Mouse (Mus musculus) MEL (cell line): ENCODE results near the gene Btn2a2. TPM values are rescaled to one million over a fixed set of nuclear protein-coding genes. Genes with fewer than 3 reads are reported as not detected.

Experiments used
- DNase-seq: peaks from one replicate; pipeline ENCODE4 v3.0.0; 2011; ENCODE audit warnings: low read depth, low spot score
- H3K27ac ChIP-seq: 2 replicates; pipeline ENCODE4 v1.5.1; 2012; ENCODE audit warnings: low read depth, mild to moderate bottlenecking, control low read depth, low read length, moderate library complexity; ENCODE audit not compliant: control insufficient read depth
- H3K27me3 ChIP-seq, 2 experiments: fragments of 150-350 bp in 1 of 2; sonication (generic) in 1 of 2; 2 replicates each; pipeline ENCODE4 v1.6.1; 2012; ENCODE audit warnings: low read length in 2 of 2, mild to moderate bottlenecking in 2 of 2, improper control_type of control experiment in 1 of 2, moderate library complexity in 1 of 2; ENCODE audit not compliant: insufficient read depth in 2 of 2, control insufficient read depth in 1 of 2
- H3K36me3 ChIP-seq, 2 experiments: 2 replicates each; pipeline ENCODE4 v1.6.1; 2012 to 2014; ENCODE audit warnings: low read length in 2 of 2, improper control_type of control experiment in 1 of 2, inconsistent platforms in 1 of 2, mild to moderate bottlenecking in 1 of 2; ENCODE audit not compliant: insufficient read depth in 2 of 2, control insufficient read depth in 1 of 2
- H3K4me1 ChIP-seq, 2 experiments: fragments of 150-350 bp in 1 of 2; sonication (generic) in 1 of 2; 2 replicates each; pipeline ENCODE4 v1.6.1; 2012; ENCODE audit warnings: low read length in 2 of 2, improper control_type of control experiment in 1 of 2, mild to moderate bottlenecking in 1 of 2; ENCODE audit not compliant: insufficient read depth in 2 of 2, control insufficient read depth in 1 of 2
- H3K4me3 ChIP-seq, 2 experiments: fragments of 150-350 bp in 1 of 2; sonication (generic) in 1 of 2; 2 replicates each; pipeline ENCODE4 v1.5.1; 2012; ENCODE audit warnings: low read depth in 2 of 2, low read length in 2 of 2, mild to moderate bottlenecking in 2 of 2, moderate library complexity in 2 of 2, control low read depth in 1 of 2, improper control_type of control experiment in 1 of 2; ENCODE audit not compliant: control insufficient read depth in 1 of 2, insufficient read depth in 1 of 2
- H3K79me2 ChIP-seq: 2 replicates; pipeline ENCODE4 v1.6.1; 2012; ENCODE audit warnings: mild to moderate bottlenecking, low read length, moderate library complexity; ENCODE audit not compliant: control insufficient read depth, poor library complexity, insufficient read depth
- H3K9ac ChIP-seq: 2 replicates; pipeline ENCODE4 v1.6.1; 2012; ENCODE audit warnings: low read depth, mild to moderate bottlenecking, control low read depth, low read length, moderate library complexity; ENCODE audit not compliant: control insufficient read depth, poor library complexity, severe bottlenecking
- H3K9me3 ChIP-seq: fragments of 150-350 bp; sonication (generic); replicated peaks from 2 replicates; pipeline ENCODE4 v1.6.1; 2012; ENCODE audit warnings: mild to moderate bottlenecking, low read length, improper control_type of control experiment, moderate library complexity; ENCODE audit not compliant: insufficient read depth
- CTCF ChIP-seq, 3 experiments: IDR thresholded peaks in 2 of 3; conservative IDR thresholded peaks in 1 of 3; 2 replicates each; pipeline ENCODE4 v1.5.1; 2011 to 2012; ENCODE audit warnings: low read length in 3 of 3, low read depth in 2 of 3, mild to moderate bottlenecking in 2 of 3, improper control_type of control experiment in 1 of 3, inconsistent platforms in 1 of 3, mixed read lengths in 1 of 3, moderate library complexity in 1 of 3; ENCODE audit not compliant: control insufficient read depth in 1 of 3, insufficient read depth in 1 of 3, poor library complexity in 1 of 3, severe bottlenecking in 1 of 3
- E2F4 ChIP-seq: IDR thresholded peaks from 2 replicates; pipeline ENCODE4 v1.6.1; 2011; ENCODE audit warnings: low read depth, low read length, improper control_type of control experiment, borderline replicate concordance
- ELF1 ChIP-seq: IDR thresholded peaks from 2 replicates; pipeline ENCODE4 v1.6.1; 2014; ENCODE audit warnings: low read depth, mild to moderate bottlenecking, inconsistent platforms, low read length, improper control_type of control experiment, moderate library complexity
- EP300 ChIP-seq, 2 experiments: IDR thresholded peaks; 2 replicates each; pipeline ENCODE4 v1.6.1; 2011; ENCODE audit warnings: improper control_type of control experiment in 2 of 2, low read length in 2 of 2, low read depth in 1 of 2, mild to moderate bottlenecking in 1 of 2
- ETS1 ChIP-seq: IDR thresholded peaks from 2 replicates; pipeline ENCODE4 v1.6.1; 2012; ENCODE audit warnings: low read depth, mild to moderate bottlenecking, inconsistent platforms, low read length, improper control_type of control experiment, moderate library complexity
- GABPA ChIP-seq: IDR thresholded peaks from 2 replicates; pipeline ENCODE4 v1.6.1; 2012; ENCODE audit warnings: low read depth, mild to moderate bottlenecking, inconsistent platforms, low read length, improper control_type of control experiment, moderate library complexity
- JUND ChIP-seq: IDR thresholded peaks from 2 replicates; pipeline ENCODE4 v1.6.1; 2011; ENCODE audit warnings: low read depth, mild to moderate bottlenecking, improper control_type of control experiment, low read length
- KAT2A ChIP-seq: conservative IDR thresholded peaks from 2 replicates; pipeline ENCODE4 v1.6.1; 2012; ENCODE audit warnings: low read depth, low read length, improper control_type of control experiment, inconsistent platforms
- MAFK ChIP-seq: IDR thresholded peaks from 2 replicates; pipeline ENCODE4 v1.6.1; 2011; ENCODE audit warnings: low read depth, mild to moderate bottlenecking, low read length, improper control_type of control experiment, borderline replicate concordance
- MAZ ChIP-seq: IDR thresholded peaks from 2 replicates; pipeline ENCODE4 v1.6.1; 2012; ENCODE audit warnings: low read depth, mild to moderate bottlenecking, inconsistent platforms, low read length, improper control_type of control experiment
- MXI1 ChIP-seq: IDR thresholded peaks from 2 replicates; pipeline ENCODE4 v1.6.1; 2011; ENCODE audit warnings: mild to moderate bottlenecking, low read depth, low read length, improper control_type of control experiment
- MYC ChIP-seq: IDR thresholded peaks from 2 replicates; pipeline ENCODE4 v1.6.1; 2011; ENCODE audit warnings: low read depth, mild to moderate bottlenecking, low read length, improper control_type of control experiment, moderate library complexity
- NRF1 ChIP-seq: IDR thresholded peaks from 2 replicates; pipeline ENCODE4 v1.6.1; 2014; ENCODE audit warnings: low read depth, mild to moderate bottlenecking, inconsistent platforms, low read length, improper control_type of control experiment, moderate library complexity; ENCODE audit not compliant: poor library complexity, insufficient read depth, severe bottlenecking
- POLR2AphosphoS5 ChIP-seq: IDR thresholded peaks from 2 replicates; pipeline ENCODE4 v1.6.1; 2012; ENCODE audit warnings: low read depth, borderline replicate concordance, mild to moderate bottlenecking, inconsistent platforms, low read length, moderate library complexity, mixed read lengths
- RCOR1 ChIP-seq: IDR thresholded peaks from 2 replicates; pipeline ENCODE4 v1.6.1; 2012; ENCODE audit warnings: low read depth, mild to moderate bottlenecking, inconsistent platforms, low read length, improper control_type of control experiment
- SMC3 ChIP-seq: IDR thresholded peaks from 2 replicates; pipeline ENCODE4 v1.6.1; 2011; ENCODE audit warnings: low read depth, low read length, improper control_type of control experiment
- TBP ChIP-seq: IDR thresholded peaks from 2 replicates; pipeline ENCODE4 v1.8.0; 2011; ENCODE audit warnings: low read depth, low read length, improper control_type of control experiment
- UBTF ChIP-seq: IDR thresholded peaks from 2 replicates; pipeline ENCODE4 v1.6.1; 2012; ENCODE audit warnings: low read depth, mild to moderate bottlenecking, inconsistent platforms, low read length, improper control_type of control experiment, moderate library complexity, borderline replicate concordance; ENCODE audit not compliant: insufficient read depth
- USF1 ChIP-seq: IDR thresholded peaks from 2 replicates; pipeline ENCODE4 v1.6.1; 2014; ENCODE audit warnings: low read depth, mild to moderate bottlenecking, inconsistent platforms, low read length, improper control_type of control experiment, moderate library complexity
- USF2 ChIP-seq, 2 experiments: IDR thresholded peaks; 2 replicates each; pipeline ENCODE4 v1.6.1; 2011 to 2012; ENCODE audit warnings: improper control_type of control experiment in 2 of 2, low read length in 2 of 2, borderline replicate concordance in 1 of 2, inconsistent platforms in 1 of 2, low read depth in 1 of 2, mild to moderate bottlenecking in 1 of 2; ENCODE audit not compliant: insufficient read depth in 1 of 2
- ZC3H11A ChIP-seq: IDR thresholded peaks from 2 replicates; pipeline ENCODE4 v1.6.1; 2012; ENCODE audit warnings: low read depth, mild to moderate bottlenecking, inconsistent platforms, low read length, improper control_type of control experiment
- ZNF384 ChIP-seq: IDR thresholded peaks from 2 replicates; pipeline ENCODE4 v1.6.1; 2012; ENCODE audit warnings: low read depth, mild to moderate bottlenecking, inconsistent platforms, low read length, improper control_type of control experiment
- polyA plus RNA-seq, 2 experiments: library from polyadenylated mRNA; stranded (reverse) in 1 of 2; unstranded in 1 of 2; fragments of >175 nt in 1 of 2; fragments of >200 nt in 1 of 2; gene quantifications; 2 replicates each; pipeline versions ENCODE4 v1.2.1 to v1.2.4; 2012; ENCODE audit warnings: low replicate concordance in 2 of 2, low read depth in 1 of 2; ENCODE audit not compliant: insufficient read length in 2 of 2, insufficient read depth in 1 of 2, missing spikeins in 1 of 2
- total RNA-seq: library from RNA; depleted of rRNA; stranded (reverse); fragments of 300-350 nt; gene quantifications from 2 replicates; pipeline ENCODE4 v1.2.3, GENCODE M21; 2012

The Btn2a2 gene
- total and polyA plus RNA-seq, 3 experiments: not detected

GRCm38 (mm10) chr13:23466911-23467310 lies 21.7 kb downstream of the Btn2a2 start:
- DNase-seq: peak; percentile 92
- Histone ChIP-seq H3K36me3 (peaks cover 0 to 4% of the 10 kb centered on the region in 2 experiments; a peak in 2 of 4 replicates), H3K79me2 (no peaks in the 10 kb centered on the region), H3K9me3 (no peaks in the 10 kb centered on the region), H3K27me3 (no peaks in the 10 kb centered on the region; a peak in 1 of 4 replicates), H3K27ac (no peak overlapping the region), H3K4me1 (no peaks in the 10 kb centered on the region; a peak in 1 of 4 replicates), H3K4me3 (no peak overlapping the region), H3K9ac (no peak overlapping the region)
- TF ChIP-seq E2F4 (peak; percentile 71; the same call in 1 of the 2 replicates), ETS1 (no peak), POLR2AphosphoS5 (no peak), KAT2A (peak; percentile 46), MAFK (peak; percentile 98), ELF1 (peak; percentile 42; the same call in 1 of the 2 replicates), TBP (peak; percentile 100)

GRCm38 (mm10) chr13:23466306-23466705 lies 22.4 kb downstream of the Btn2a2 start:
- Histone ChIP-seq H3K4me1 (no peaks in the 10 kb centered on the region; a peak in 1 of 4 replicates), H3K27me3 (no peaks in the 10 kb centered on the region; a peak in 1 of 4 replicates), H3K9me3 (no peaks in the 10 kb centered on the region), H3K36me3 (peaks cover 0 to 4% of the 10 kb centered on the region in 2 experiments; a peak in 2 of 4 replicates), H3K9ac (peak overlapping the region; percentile 17; the same call in 1 of the 2 replicates), H3K79me2 (no peaks in the 10 kb centered on the region), H3K27ac (no peak overlapping the region), H3K4me3 (peak overlapping the region; percentile 41 to 66)
- peak; percentile 21 for DNase-seq
- TF ChIP-seq USF1: no peak
- TF ChIP-seq UBTF: no peak
- no peak for TF ChIP-seq JUND
- no peak for TF ChIP-seq MAZ
- no peak for TF ChIP-seq MXI1
- TF ChIP-seq CTCF (IDR thresholded peaks at IDR 0.05 in 2 of 3, conservative IDR thresholded peaks at IDR 0.05 in 1 of 3; ENCODE audit: control insufficient read depth in 1 of 3, insufficient read depth in 1 of 3, low read depth in 2 of 3, low read length in 3 of 3, poor library complexity in 1 of 3, severe bottlenecking in 1 of 3): no peak
- TF ChIP-seq ZNF384: no peak
- TF ChIP-seq POLR2AphosphoS5: no peak
- no peak for TF ChIP-seq ETS1
- TF ChIP-seq RCOR1: no peak
- TF ChIP-seq USF2 (IDR thresholded peaks at IDR 0.05; ENCODE audit: borderline replicate concordance in 1 of 2, insufficient read depth in 1 of 2, low read depth in 1 of 2, low read length in 2 of 2): no peak
- no peak for TF ChIP-seq SMC3
- no peak for TF ChIP-seq GABPA
- no peak for TF ChIP-seq EP300 (IDR thresholded peaks at IDR 0.05; ENCODE audit: low read depth in 1 of 2, low read length in 2 of 2)
- no peak for TF ChIP-seq MYC
- no peak for TF ChIP-seq ZC3H11A
- no peak for TF ChIP-seq NRF1
